Mouse (Mus musculus) embryo, embryonic 9.5 days (tissue): ENCODE results near the gene Zfpm1.

ENCODE experiments used
- DNase-seq: peaks from one replicate; pipeline ENCODE4 v3.0.0-alpha.2; 2017; ENCODE audit errors: extremely low spot score

The Zfpm1 gene

GRCm38 (mm10) chr8:122345181-122346095 lies 63.5 kb downstream of the Zfpm1 start:
- DNase-seq = no peak

GRCm38 (mm10) chr8:122347811-122348552 lies 66.0 kb downstream of the Zfpm1 start:
- no peak for DNase-seq

GRCm38 (mm10) chr8:122349357-122350297 lies 67.7 kb downstream of the Zfpm1 start:
- DNase-seq = no peak

- DNase-seq = no peak
Observed at GRCm38 (mm10) chr8:122350309-122351089, 68.6 kb downstream of the Zfpm1 start.

- DNase-seq = no peak
Observed at GRCm38 (mm10) chr8:122354157-122354556, 72.2 kb downstream of the Zfpm1 start.

GRCm38 (mm10) chr8:122355642-122356606 lies 74.0 kb downstream of the Zfpm1 start:
- no peak for DNase-seq

- no peak for DNase-seq
Observed at GRCm38 (mm10) chr8:122357202-122357601, 75.3 kb downstream of the Zfpm1 start.

GRCm38 (mm10) chr8:122357641-122358040 lies 75.7 kb downstream of the Zfpm1 start:
- no peak for DNase-seq

GRCm38 (mm10) chr8:122359111-122359775 lies 77.3 kb downstream of the Zfpm1 start:
- no peak for DNase-seq

- DNase-seq = no peak
Observed at GRCm38 (mm10) chr8:122360696-122361416, 78.9 kb downstream of the Zfpm1 start, which contains the start of gene Trhr2. Gene Trhr2 (minus strand): TSS chr8:122360746.

GRCm38 (mm10) chr8:122362271-122362670 lies 80.3 kb downstream of the Zfpm1 start:
- DNase-seq = no peak

GRCm38 (mm10) chr8:122362967-122363366 lies 81.0 kb downstream of the Zfpm1 start:
- DNase-seq = no peak

- DNase-seq = no peak
Observed at GRCm38 (mm10) chr8:122368494-122368893, 86.6 kb downstream of the Zfpm1 start.

GRCm38 (mm10) chr8:122369665-122370064 lies 87.7 kb downstream of the Zfpm1 start:
- DNase-seq = peak; percentile 66

GRCm38 (mm10) chr8:122371706-122372105 lies 89.8 kb downstream of the Zfpm1 start:
- DNase-seq = no peak

GRCm38 (mm10) chr8:122375320-122375719 lies 93.4 kb downstream of the Zfpm1 start:
- DNase-seq = no peak

- no peak for DNase-seq
Observed at GRCm38 (mm10) chr8:122375751-122376364, 93.9 kb downstream of the Zfpm1 start.
